Mouse (Mus musculus) v-Abl transformed pro-B cells (cell line): Measurements from ENCODE around the gene Agpat4.

Experiments used
- in situ Hi-C, 2 experiments: fragments of 400-800 bp; cut with MboI; formaldehyde crosslinking; loops; one replicate each; pipeline ENCODE4 v1.15.1; 2025; ENCODE audit not compliant: unreplicated experiment in 2 of 2

Agpat4 gene

GRCm38 (mm10) chr17:12179339-12179738, 60.8 kb downstream of the Agpat4 start:
- in situ Hi-C loops = no loop called here

- in situ Hi-C loops = no loop called here
Observed at GRCm38 (mm10) chr17:12179766-12180165, 61.3 kb downstream of the Agpat4 start.

- in situ Hi-C loops = no loop called here
Observed at GRCm38 (mm10) chr17:12182702-12183485, 64.4 kb downstream of the Agpat4 start.

GRCm38 (mm10) chr17:12184283-12184682, 65.8 kb downstream of the Agpat4 start:
- in situ Hi-C loops = no loop called here

- in situ Hi-C loops = no loop called here
Observed at GRCm38 (mm10) chr17:12185855-12186254, 67.4 kb downstream of the Agpat4 start.

DNA sequence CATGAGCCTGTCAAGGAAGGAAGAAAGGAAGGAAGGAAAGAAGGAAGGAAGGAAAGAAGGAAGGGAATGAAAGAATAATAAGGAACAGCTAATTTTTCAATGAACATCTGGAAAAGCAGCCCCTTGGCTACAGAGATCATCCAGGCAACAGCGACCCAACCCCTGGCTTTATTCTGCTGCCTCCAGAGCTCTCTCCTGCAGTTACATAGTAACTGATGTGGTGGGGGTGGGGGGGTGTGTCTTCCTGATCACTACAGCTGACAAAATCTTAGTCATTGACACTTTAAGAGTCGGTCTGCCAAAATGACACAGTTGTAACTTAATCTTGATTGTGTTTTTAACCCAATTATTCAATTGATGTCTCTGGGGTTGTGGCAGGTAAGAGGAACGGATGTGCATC, 67.8 kb downstream of the Agpat4 start:
- in situ Hi-C loops = no loop called here

DNA sequence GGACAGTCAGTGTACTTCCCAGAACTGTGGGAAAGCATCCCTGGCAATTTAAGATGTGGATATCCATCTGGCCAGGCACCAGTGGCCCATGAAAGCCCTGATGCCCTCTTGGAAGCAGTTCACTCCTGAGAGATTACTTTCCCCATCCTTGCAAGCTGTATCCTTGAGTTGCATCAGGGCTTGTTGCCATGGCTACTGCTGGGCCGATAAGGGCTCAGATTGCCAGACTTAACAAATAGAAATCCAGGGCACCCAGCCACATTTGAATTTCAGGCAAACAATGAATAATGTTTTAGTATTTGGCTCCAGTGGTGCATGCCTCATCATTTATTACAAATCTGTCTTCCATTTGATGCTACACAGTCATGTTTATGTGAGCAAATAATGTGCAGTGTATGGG, 69.3 kb downstream of the Agpat4 start:
- in situ Hi-C loops = no loop called here

GRCm38 (mm10) chr17:12195137-12195536, 76.6 kb downstream of the Agpat4 start:
- in situ Hi-C loops = no loop called here

GRCm38 (mm10) chr17:12195604-12196003, 77.1 kb downstream of the Agpat4 start:
- in situ Hi-C loops = no loop called here

- in situ Hi-C loops = no loop called here
Observed at GRCm38 (mm10) chr17:12199933-12200332, 81.4 kb downstream of the Agpat4 start.

- in situ Hi-C loops = no loop called here
Observed at GRCm38 (mm10) chr17:12201086-12201485, 82.6 kb downstream of the Agpat4 start.

DNA sequence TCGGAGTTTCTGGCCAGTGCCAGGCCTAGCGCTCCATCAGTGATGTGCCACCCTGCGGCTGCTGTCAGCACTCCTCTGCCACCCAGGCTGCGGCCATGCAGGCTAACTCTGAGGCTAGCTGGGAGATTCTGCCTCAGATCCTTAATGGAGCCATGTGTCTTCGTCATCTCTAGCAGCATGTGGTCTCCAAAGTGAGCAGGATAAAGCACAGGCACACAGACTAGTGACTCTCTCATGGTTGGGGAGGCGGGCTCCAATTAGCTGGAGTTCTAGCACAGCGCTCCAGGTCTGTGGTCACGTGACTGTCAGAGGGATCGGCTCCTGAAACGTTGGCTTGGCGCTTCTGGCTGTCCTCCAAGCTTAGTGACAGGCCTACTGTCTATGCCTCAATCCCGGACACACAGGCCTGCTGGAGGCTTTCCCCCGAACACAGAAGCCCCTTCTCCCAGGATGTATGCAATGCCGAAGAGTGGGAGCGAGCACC, 85.0 kb downstream of the Agpat4 start:
- in situ Hi-C loops = no loop called here

DNA sequence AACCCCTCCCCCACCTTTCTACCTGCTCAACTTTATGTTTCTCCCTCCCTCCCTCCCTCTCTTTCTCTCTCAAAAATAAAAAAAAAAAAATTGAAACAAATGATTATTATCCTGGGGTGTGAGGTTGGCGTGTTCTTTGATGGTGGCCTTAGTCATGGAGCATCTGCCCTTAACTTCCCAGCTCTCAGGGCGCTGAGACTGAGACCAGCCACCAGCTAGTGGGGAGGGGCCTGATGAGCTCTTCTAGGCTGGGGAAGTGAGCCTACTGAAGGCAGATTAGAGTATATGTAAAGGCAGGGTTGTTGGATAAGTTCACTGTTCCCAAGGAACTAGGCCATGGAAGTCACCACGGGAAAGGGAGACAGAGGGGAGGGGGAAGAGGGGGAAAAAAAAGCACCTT, 85.7 kb downstream of the Agpat4 start:
- in situ Hi-C loops = no loop called here

- in situ Hi-C loops = no loop called here
Observed at GRCm38 (mm10) chr17:12204689-12205014, 86.1 kb downstream of the Agpat4 start.

DNA sequence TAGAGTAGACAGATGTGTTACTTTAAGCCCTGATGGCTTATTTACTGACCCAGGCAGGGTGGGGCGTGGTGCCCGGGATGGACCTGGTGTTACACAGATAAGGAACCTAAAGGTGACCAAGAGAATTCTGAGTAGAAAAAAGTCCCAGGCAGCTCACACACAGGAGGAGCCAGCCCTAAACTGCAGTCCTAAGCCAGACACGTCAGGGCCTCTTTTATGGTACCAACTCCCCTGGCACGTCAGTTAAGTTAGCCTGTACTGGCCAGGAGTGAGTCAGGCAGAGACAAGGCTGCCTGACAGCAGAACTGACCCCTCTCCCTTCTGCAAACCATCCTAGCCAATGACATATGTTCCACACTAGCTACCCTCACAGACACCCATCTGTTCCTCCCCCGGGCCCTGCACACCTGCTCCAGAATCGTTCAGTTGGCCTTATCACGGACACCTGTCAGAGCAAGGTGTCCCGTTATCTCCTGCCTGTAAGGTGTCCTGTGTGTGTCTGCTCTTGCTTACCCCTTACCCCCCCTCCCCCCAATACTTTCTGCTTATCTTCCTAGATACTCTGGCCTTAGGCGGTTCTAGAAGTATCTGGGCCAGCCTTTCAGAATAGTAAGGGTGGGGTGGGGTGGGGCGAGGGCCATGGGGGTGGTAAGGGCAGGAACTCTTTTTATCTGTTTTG, 86.7 kb downstream of the Agpat4 start:
- in situ Hi-C loops = no loop called here

DNA sequence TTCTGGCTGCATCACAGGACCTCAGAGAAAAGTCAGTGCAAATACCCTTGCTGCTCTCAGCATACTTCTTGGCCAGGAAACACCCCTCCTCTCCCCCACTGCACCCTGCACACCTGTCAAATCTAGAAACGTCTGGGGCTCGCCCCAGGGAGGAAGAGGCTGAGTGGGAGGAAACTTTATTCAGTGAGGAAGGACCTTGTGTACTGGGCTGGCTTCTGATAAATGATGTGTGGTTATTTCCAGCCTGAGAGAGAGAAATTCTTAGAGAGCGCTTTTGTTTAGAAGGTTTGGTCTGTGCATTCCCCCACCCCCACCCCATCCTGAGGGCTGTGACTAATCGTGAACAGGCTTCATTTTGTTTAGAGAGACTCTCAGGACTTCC, 87.2 kb downstream of the Agpat4 start:
- in situ Hi-C loops = no loop called here

- in situ Hi-C loops = no loop called here
Observed at GRCm38 (mm10) chr17:12206248-12206647, 87.7 kb downstream of the Agpat4 start.

DNA sequence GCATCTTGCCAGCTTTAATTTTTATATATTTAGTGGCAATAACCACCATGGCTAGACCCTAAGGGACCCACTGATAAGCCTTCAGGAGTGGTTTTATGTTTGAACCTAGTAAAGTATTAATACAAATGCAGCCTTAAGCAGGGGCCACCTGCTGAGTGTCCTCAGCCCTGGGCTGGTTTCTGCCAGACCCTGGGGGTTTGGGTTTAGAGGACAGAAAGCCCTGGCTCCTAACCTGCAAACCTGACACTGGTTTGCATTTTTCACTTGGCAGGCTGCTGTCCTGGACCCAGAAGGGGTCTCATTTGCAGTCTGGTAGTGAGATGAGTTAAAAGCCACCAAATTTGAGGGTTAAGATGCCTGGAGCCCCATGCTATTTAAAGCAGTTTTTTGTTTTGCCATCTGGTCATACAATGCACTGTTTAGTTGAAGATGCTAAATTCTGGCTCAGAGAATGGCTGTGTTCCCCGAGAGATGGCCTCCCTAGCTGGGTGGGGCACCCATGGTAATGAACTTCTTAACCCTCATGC, 88.6 kb downstream of the Agpat4 start:
- in situ Hi-C loops = no loop called here

GRCm38 (mm10) chr17:12209481-12209880, 91.0 kb downstream of the Agpat4 start:
- in situ Hi-C loops = no loop called here

- in situ Hi-C loops = loop anchor here (5.0 kb wide), 5 partner anchors 48 to 173 kb away; no protein-coding TSS in a partner anchor
Observed at GRCm38 (mm10) chr17:12210544-12211132, 92.1 kb downstream of the Agpat4 start.

DNA sequence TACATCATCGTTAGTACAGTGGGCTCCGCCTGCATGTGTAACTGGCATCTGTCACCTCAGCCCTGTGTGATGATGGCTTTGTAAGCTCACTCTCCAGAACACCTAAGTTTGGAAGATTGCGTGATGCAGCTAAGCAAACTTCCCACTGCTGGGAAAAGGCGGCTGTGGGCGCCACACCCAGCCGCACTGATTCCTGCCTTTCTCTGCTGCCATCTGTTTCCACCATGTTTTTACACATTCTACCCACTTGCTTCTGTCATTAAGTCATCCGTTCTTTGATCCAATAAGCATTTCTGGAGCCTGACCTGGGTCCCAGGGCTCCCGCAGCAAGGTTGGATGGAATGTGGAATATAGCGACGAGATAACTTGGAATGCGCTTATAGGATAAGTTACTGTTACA, 93.4 kb downstream of the Agpat4 start:
- in situ Hi-C loops = loop anchor here (5.0 kb wide), 5 partner anchors 50 to 175 kb away; no protein-coding TSS in a partner anchor
